ENCODE assay signal across 14 mouse cellular contexts in the genomic region with DNA sequence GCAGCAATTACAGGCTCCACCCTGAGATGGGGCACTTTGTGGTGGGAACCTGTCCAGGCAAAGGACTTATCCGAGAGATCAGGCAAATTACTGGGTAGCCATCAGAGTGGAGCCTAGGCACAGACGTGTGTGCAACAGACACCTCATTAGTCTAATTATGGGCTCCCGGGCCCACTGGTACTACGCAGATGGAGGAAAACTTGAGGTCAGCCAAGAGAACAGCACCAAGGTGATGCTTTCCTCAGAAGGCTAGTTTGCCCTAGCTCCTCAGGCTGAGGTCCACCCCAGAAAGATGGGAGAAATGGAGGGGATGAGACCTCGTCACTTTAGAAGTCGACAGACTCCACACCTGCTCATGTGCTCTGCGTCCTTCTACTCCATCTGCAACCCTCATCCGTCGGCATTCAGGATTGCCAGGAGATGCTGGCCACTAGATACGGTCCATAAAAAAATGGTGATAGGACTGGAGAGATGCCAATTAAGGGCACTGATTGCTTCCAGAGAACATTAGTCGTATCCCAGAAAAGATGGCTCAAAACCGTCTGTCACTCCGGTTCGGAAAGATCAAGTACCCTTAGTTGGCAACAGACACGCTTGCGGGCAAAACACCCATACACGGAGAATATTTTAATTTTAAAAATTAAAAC. TPM values are rescaled to one million over a fixed set of nuclear protein-coding genes. Genes with fewer than 3 reads are reported as not detected.
DNase-seq lines count a peak whose midpoint lies in the region; ATAC-seq and TF ChIP-seq lines count a peak whose summit lies in the region.
"Had no signal": no experiment of that assay in that cellular context is flagged by ENCODE, and none has a peak within 500 bp of the region (broad histone marks: within the 10 kb centered on the region; RNA-seq: fewer than 3 reads in every experiment).

No protein-coding gene starts in this region.

- TF ChIP-seq EP300 in heart, adult 2 months (IDR thresholded peaks at IDR 0.05; ENCODE audit: insufficient read depth, low read depth, low read length) = no peak

- TF ChIP-seq CTCF in heart, adult 2 months (IDR thresholded peaks at IDR 0.05) = no peak
- TF ChIP-seq CTCF in layer of hippocampus, adult 2 months (conservative IDR thresholded peaks at IDR 0.05) = no peak

- H3K4me3 ChIP-seq in heart, adult 2 months = no peak overlapping the region
- H3K4me3 ChIP-seq in heart, embryonic 10.5 days = no peak overlapping the region
- peak overlapping the region; percentile 54 for H3K4me3 ChIP-seq in layer of hippocampus, adult 2 months
- no peak overlapping the region for H3K4me3 ChIP-seq in neural tube, embryonic 14.5 days (ENCODE audit: low read depth, low read length)

- H3K4me2 ChIP-seq in neural tube, embryonic 14.5 days (ENCODE audit: low read depth, low read length) = peak overlapping the region; percentile 47

- DNase-seq in heart, adult 2 months = no peak
- no peak for DNase-seq in heart, embryonic 10.5 days (ENCODE audit: low spot score)
- DNase-seq in layer of hippocampus, adult 2 months (ENCODE audit: low spot score in 2 of 2) = no peak
- DNase-seq in layer of hippocampus, postnatal 25 days (ENCODE audit: extremely low spot score in 1 of 2, low spot score in 1 of 2) = no peak
- DNase-seq in retina, postnatal 1 day = peak; percentile 24
- DNase-seq in retina, embryonic 14.5 days (ENCODE audit: low spot score) = no peak
- no peak for DNase-seq in right cerebral cortex, postnatal 25 days

- TF ChIP-seq POLR2A in heart, adult 2 months (IDR thresholded peaks at IDR 0.05; ENCODE audit: insufficient read depth, low read depth, low read length) = no peak

- 81% methylated on average over 17 of the region's 17 CpGs for WGBS in heart, adult 2 months
- WGBS in heart, embryonic 10.5 days = 81% methylated on average over 17 of the region's 17 CpGs
- WGBS in neural tube, embryonic 14.5 days = 83% methylated on average over 17 of the region's 17 CpGs

- H3K9me3 ChIP-seq in heart, embryonic 10.5 days = no peaks in the 10 kb centered on the region
- H3K9me3 ChIP-seq in neural tube, embryonic 14.5 days (ENCODE audit: control insufficient read depth, low read length) = no peaks in the 10 kb centered on the region

- no peak; the same call in 1 of the 2 replicates for ATAC-seq in neural tube, embryonic 14.5 days (ENCODE audit: low read depth)

- no peak overlapping the region for H3K9ac ChIP-seq in heart, adult 2 months (ENCODE audit: low read depth, low read length)
- H3K9ac ChIP-seq in neural tube, embryonic 14.5 days (replicated peaks; ENCODE audit: low read depth, low read length) = no peak overlapping the region

- H3K36me3 ChIP-seq in heart, adult 2 months (ENCODE audit: control insufficient read depth, insufficient read depth, low read length) = no peaks in the 10 kb centered on the region
- H3K36me3 ChIP-seq in heart, embryonic 10.5 days = no peaks in the 10 kb centered on the region
- H3K36me3 ChIP-seq in neural tube, embryonic 14.5 days (ENCODE audit: control insufficient read depth, insufficient read depth, low read length) = no peaks in the 10 kb centered on the region

- H3K79me2 ChIP-seq in heart, adult 2 months (replicated peaks; ENCODE audit: control insufficient read depth, insufficient read depth, low read length) = no peaks in the 10 kb centered on the region

- peaks cover 6% of the 10 kb centered on the region for H3K4me1 ChIP-seq in heart, adult 2 months (ENCODE audit: control insufficient read depth, insufficient read depth, low read length)
- H3K4me1 ChIP-seq in heart, embryonic 10.5 days = peaks cover 8% of the 10 kb centered on the region; the same call in 1 of the 2 replicates
- no peaks in the 10 kb centered on the region for H3K4me1 ChIP-seq in neural tube, embryonic 14.5 days (ENCODE audit: control insufficient read depth, insufficient read depth, low read length)

- peak overlapping the region; percentile 93 for H3K27ac ChIP-seq in heart, adult 2 months
- no peak overlapping the region for H3K27ac ChIP-seq in heart, embryonic 10.5 days
- peak overlapping the region; percentile 89 for H3K27ac ChIP-seq in layer of hippocampus, adult 2 months
- no peak overlapping the region for H3K27ac ChIP-seq in neural tube, embryonic 14.5 days (ENCODE audit: low read depth, low read length)

- intact Hi-C loops in heart, adult 2 months (cut with DNase I) = loop anchor here (2.0 to 10.0 kb wide), 4 partner anchors 19 to 427 kb away; partner anchors contain the start of genes Mtmr10 and Trpm1

- H3K27me3 ChIP-seq in heart, adult 2 months (ENCODE audit: control insufficient read depth, insufficient read depth, low read length) = no peaks in the 10 kb centered on the region
- H3K27me3 ChIP-seq in heart, embryonic 10.5 days (ENCODE audit: insufficient read depth, poor library complexity, severe bottlenecking) = 0 out of 2 replicates have a peak, but pooled peaks cover 6% of the 10 kb centered on the region
- no peaks in the 10 kb centered on the region for H3K27me3 ChIP-seq in neural tube, embryonic 14.5 days (ENCODE audit: control insufficient read depth, insufficient read depth, low read length)
- H3K27me3 ChIP-seq: CH12.LX had no signal

RNA-seq across cellular contexts. Expression of gene E030018B13Rik, which starts 58.8 kb away (rescaled TPM):
- total RNA-seq in heart, adult 2 months (2021) = not detected
- polyA plus RNA-seq in heart, adult 2 months (2012; rRNA removed) = not detected in 2 replicates
- polyA plus RNA-seq in heart, embryonic 10.5 days (2016; fragmentation: Nextera tagmentation; extraction: Ambion mirVana) = 0.18 TPM in 1 of 2 replicates, not detected in the other
- total RNA-seq in layer of hippocampus, adult 2 months (2021) = not detected
- not detected for total RNA-seq in layer of hippocampus, postnatal 25 days (2021)
- 0.55 TPM in 1 of 2 replicates, not detected in the other for polyA plus RNA-seq in neural tube, embryonic 14.5 days (2014; fragmentation: Nextera tagmentation; extraction: Ambion mirVana)
- total RNA-seq: adrenal gland, postnatal 4 days; CH12.LX; gastrocnemius, postnatal 14 days; left cerebral cortex, postnatal 14 days had no signal
- polyA plus RNA-seq: erythroblast, embryonic 14.5 days; testis, adult 2 months had no signal

Comparison
In these comparisons a context has a peak if more than half of its experiments do, and no peak if none do; other contexts are left out.
1. H3K27ac ChIP-seq: peak in heart, adult 2 months (single experiment) and layer of hippocampus, adult 2 months (single experiment); none in heart, embryonic 10.5 days (single experiment) and neural tube, embryonic 14.5 days (single experiment).